Mouse (Mus musculus) G1E (cell line): ENCODE results near the gene Pom121l2.

Experiments
- CTCF ChIP-seq: IDR thresholded peaks from 2 replicates; pipeline ENCODE4 v1.5.1; 2012; ENCODE audit warnings: low read depth, low read length, inconsistent platforms, mixed read lengths
- GATA1 ChIP-seq: IDR thresholded peaks from 2 replicates; pipeline ENCODE4 v1.6.1; 2012; ENCODE audit warnings: borderline replicate concordance, low read length, inconsistent platforms, mixed read lengths
- POLR2AphosphoS5 ChIP-seq: IDR thresholded peaks from 2 replicates; pipeline ENCODE4 v1.6.1; 2012; ENCODE audit warnings: low read depth, low read length, inconsistent platforms; ENCODE audit not compliant: insufficient replicate concordance
- TAL1 ChIP-seq: conservative IDR thresholded peaks from 2 replicates; pipeline ENCODE4 v1.6.1; 2012; ENCODE audit warnings: low read depth, low read length, inconsistent platforms, mixed read lengths

- no peak for TF ChIP-seq CTCF
- no peak for TF ChIP-seq GATA1
- TF ChIP-seq POLR2AphosphoS5 = no peak
- TF ChIP-seq TAL1 = no peak
Observed at GRCm38 (mm10) chr13:22014411-22014845, 33.4 kb downstream of the Pom121l2 start.
